Mouse (Mus musculus) lung, embryonic 14.5 days (tissue): ENCODE measurements around the gene Ensa. TPM values are rescaled to one million over a fixed set of nuclear protein-coding genes. Genes with fewer than 3 reads are reported as not detected.

Source experiments
- ATAC-seq: fragments of 200-750 bp; cut with Nextera tagmentation; 2 replicates; pipeline ENCODE4 v1.8.0; 2017; ENCODE audit warnings: mild to moderate bottlenecking, moderate TSS enrichment, moderate library complexity; ENCODE audit not compliant: insufficient read depth
- DNase-seq: peaks from one replicate; pipeline ENCODE4 v3.0.0-alpha.2; 2015
- H3K27ac ChIP-seq: fragments of 300-500 bp; sonication (generic); 2 replicates; pipeline ENCODE4 v1.5.1; 2014; ENCODE audit warnings: low read depth, mild to moderate bottlenecking, moderate library complexity
- H3K27me3 ChIP-seq: fragments of 300-500 bp; sonication (generic); 2 replicates; pipeline ENCODE4 v1.6.1; 2014; ENCODE audit warnings: low read length, control low read depth; ENCODE audit not compliant: insufficient read depth
- H3K36me3 ChIP-seq: fragments of 300-500 bp; sonication (generic); 2 replicates; pipeline ENCODE4 v1.6.1; 2014; ENCODE audit warnings: control low read depth; ENCODE audit not compliant: insufficient read depth
- H3K4me1 ChIP-seq: fragments of 300-500 bp; sonication (generic); 2 replicates; pipeline ENCODE4 v1.6.1; 2014; ENCODE audit warnings: antibody characterized with exemption, control low read depth; ENCODE audit not compliant: insufficient read depth
- H3K4me2 ChIP-seq: fragments of 300-500 bp; sonication (generic); 2 replicates; pipeline ENCODE4 v1.6.1; 2014; ENCODE audit warnings: mild to moderate bottlenecking
- H3K4me3 ChIP-seq: fragments of 300-500 bp; sonication (generic); 2 replicates; pipeline ENCODE4 v1.5.1; 2014; ENCODE audit warnings: low read depth, low read length
- H3K9ac ChIP-seq: fragments of 300-500 bp; sonication (generic); 2 replicates; pipeline ENCODE4 v1.6.1; 2014
- H3K9me3 ChIP-seq: fragments of 300-500 bp; sonication (generic); 2 replicates; pipeline ENCODE4 v1.6.1; 2016; ENCODE audit warnings: low read depth, low read length, control low read depth
- CTCF ChIP-seq: IDR thresholded peaks from 2 replicates; pipeline ENCODE4 v1.5.1; 2016; ENCODE audit warnings: antibody characterized with exemption, low read depth
- WGBS: fragments of 180-500 bp; shearing (Covaris S2); extraction: QIAGEN DNeasy Blood & Tissue Kit; methylation state at CpG from one replicate; pipeline ENCODE4 v1.1.7; 2014; 5-methylcytosine and 5-hydroxymethylcytosine counted together
- polyA plus RNA-seq: library from polyadenylated mRNA; unstranded; fragments of >200 nt; fragmentation: Nextera tagmentation; extraction: Ambion mirVana; gene quantifications from 2 replicates; pipeline ENCODE4 v1.2.1, GENCODE M21; 2014

Gene Ensa
- polyA plus RNA-seq, 1 experiment from 2014 or later = 66.7 TPM

DNA sequence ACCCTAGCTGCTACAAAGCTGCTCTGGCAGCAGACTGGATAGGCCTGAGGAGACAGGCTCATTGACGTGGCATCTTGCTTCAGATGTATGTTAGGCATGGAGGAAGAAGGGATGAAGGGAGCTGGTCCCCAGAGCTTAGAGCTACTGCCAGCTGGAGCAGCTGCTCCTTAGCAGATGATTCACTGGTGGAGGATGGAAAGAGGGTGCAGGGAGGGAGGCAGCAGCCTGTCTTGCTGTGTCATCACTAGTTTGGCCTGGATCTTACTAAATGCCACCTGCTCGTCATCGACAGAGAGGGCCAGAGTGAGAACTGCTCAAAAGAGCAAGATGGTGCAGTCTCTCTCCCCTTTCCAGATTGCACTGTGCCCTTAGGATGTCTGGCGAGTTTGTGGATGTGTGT, 5.0 kb downstream of the Ensa start:
- Histone ChIP-seq H3K27me3 (no peaks in the 10 kb centered on the region), H3K4me3 (no peak overlapping the region), H3K9me3 (no peaks in the 10 kb centered on the region), H3K36me3 (peaks cover 79% of the 10 kb centered on the region), H3K4me2 (no peak overlapping the region), H3K4me1 (no peaks in the 10 kb centered on the region), H3K9ac (no peak overlapping the region), H3K27ac (no peak overlapping the region)
- WGBS = 78% methylated on average over 4 of the region's 4 CpGs
- DNase-seq = no peak
- no peak for ATAC-seq
- no peak for TF ChIP-seq CTCF

DNA sequence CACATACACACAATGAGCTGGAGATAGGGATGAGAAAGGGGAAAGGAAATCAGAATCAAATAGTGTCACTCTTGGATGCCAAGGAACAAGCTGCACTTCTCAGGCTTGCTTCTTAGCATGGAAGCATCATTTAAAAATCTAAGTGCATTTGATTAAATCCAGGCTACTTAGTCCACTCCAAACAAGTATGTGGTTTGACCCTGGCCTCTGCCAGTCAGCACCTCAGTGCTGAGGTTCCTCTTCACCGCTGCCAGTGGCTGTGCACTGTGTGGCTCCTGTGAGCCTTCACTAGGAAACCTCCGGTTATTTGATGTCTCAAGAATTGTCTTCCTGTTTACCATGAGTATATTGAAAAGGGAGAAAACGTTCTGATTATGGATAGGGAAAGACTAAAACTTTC, 6.1 kb downstream of the Ensa start:
- Histone ChIP-seq H3K4me3 (no peak overlapping the region), H3K9me3 (no peaks in the 10 kb centered on the region), H3K36me3 (peaks cover 90% of the 10 kb centered on the region), H3K9ac (no peak overlapping the region), H3K27me3 (no peaks in the 10 kb centered on the region), H3K4me2 (no peak overlapping the region), H3K4me1 (no peaks in the 10 kb centered on the region), H3K27ac (no peak overlapping the region)
- DNase-seq = no peak
- no peak for TF ChIP-seq CTCF
- ATAC-seq = no peak
- WGBS = 64% methylated on average over 3 of the region's 3 CpGs

DNA sequence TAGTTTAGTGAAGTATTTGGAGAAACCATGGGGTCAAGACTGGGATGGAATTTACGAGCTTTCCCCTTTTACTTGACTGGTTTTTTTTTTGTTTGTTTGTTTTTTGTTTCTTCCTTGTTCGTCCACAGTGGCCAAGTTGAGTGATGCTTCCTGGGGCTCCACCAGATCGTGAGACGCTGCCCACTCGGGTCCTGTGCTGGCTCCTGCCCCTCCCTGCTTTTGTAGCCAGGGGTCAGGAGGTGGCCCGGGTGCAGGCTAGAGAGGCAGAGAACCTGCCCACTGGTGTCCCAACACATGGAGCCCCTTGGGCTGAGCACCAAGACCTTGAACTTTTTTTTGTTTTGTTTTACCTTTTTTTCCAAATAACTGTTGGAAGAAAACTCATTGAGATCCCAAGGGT, 6.5 kb downstream of the Ensa start:
- DNase-seq = no peak
- Histone ChIP-seq H3K4me1 (no peaks in the 10 kb centered on the region), H3K9me3 (no peaks in the 10 kb centered on the region), H3K27ac (no peak overlapping the region), H3K9ac (no peak overlapping the region), H3K36me3 (peaks cover 94% of the 10 kb centered on the region), H3K4me3 (no peak overlapping the region), H3K4me2 (no peak overlapping the region), H3K27me3 (no peaks in the 10 kb centered on the region)
- no peak for ATAC-seq
- no peak for TF ChIP-seq CTCF
- WGBS = 62% methylated on average over 6 of the region's 6 CpGs

DNA sequence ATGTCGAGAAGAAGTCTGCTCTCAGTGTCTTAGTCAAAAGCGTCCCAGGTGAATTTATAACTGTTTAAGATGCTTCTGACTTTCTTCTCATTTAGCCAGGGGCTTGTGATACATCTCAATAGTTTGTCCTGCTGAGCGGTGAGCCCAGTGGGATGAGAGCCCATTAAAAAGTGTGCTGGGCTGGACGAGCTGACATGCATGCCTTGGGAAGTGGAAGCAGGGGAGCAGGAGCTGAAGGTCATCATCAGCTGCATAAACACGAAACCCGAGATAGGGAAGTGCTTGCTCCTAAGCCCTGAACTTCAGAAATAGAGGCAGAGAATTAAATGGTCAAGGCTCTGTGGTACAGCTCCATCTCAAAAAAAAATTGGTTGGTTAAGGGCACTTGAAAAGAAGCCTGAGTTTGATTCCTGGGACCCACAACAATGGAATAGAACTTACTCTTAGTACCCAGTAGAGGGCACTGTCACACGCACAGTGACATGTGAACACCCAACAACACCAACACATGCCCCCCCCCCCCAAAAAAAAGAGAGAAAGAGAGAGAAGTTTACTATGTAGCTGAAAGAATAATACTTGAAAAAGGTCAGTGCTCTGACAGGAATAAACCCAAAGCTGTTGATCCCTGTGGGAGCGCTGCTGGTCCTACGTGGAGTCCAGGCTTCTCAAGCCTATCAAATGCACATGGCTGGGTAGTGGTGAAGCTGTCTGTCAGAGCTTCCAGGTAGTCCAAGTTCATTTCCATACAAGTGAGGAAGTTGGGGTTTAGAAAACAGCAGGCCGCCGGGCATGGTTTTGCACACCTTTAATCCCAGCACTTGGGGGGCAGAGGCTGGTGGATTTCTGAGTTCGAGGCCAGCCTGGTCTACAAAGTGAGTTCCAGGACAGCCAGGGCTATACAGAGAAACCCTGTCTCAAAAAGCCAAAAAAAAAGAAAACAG, 8.1 kb downstream of the Ensa start:
- Histone ChIP-seq H3K4me3 (no peak overlapping the region), H3K4me1 (no peaks in the 10 kb centered on the region), H3K4me2 (no peak overlapping the region), H3K9ac (no peak overlapping the region), H3K27me3 (no peaks in the 10 kb centered on the region), H3K36me3 (peaks cover 87% of the 10 kb centered on the region), H3K9me3 (no peaks in the 10 kb centered on the region), H3K27ac (no peak overlapping the region)
- TF ChIP-seq CTCF = peak; percentile 63
- no peak for ATAC-seq
- peak; percentile 59 for DNase-seq
- WGBS = 71% methylated on average over 12 of the region's 12 CpGs

DNA sequence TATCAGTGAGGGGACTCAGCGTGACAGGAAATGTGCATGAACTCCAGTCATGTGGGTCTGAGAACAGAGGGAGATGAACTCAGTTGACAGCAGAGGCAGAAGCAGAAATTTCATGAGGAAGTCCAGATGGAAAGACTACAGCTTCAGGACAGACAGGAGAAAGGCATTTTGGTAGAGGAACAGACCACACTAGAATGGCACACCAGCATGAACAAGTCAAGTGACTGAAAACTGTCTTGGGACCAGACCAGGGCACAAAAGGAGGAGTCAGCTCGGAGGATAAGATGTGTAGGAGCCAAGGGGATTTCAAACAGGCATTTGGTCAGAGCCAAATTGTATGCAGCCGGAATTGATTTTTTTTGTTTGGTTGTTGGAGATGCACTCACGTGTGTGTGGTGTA, 10.8 kb downstream of the Ensa start:
- no peak overlapping the region for H3K9ac ChIP-seq
- WGBS = 56% methylated on average over 4 of the region's 4 CpGs
- no peak overlapping the region for H3K4me3 ChIP-seq
- no peaks in the 10 kb centered on the region for H3K27me3 ChIP-seq
- no peak overlapping the region for H3K27ac ChIP-seq
- ATAC-seq (no peak), DNase-seq (no peak)
- no peak for TF ChIP-seq CTCF
- no peak overlapping the region for H3K4me2 ChIP-seq
- peaks cover 75% of the 10 kb centered on the region for H3K36me3 ChIP-seq
- no peaks in the 10 kb centered on the region for H3K4me1 ChIP-seq
- H3K9me3 ChIP-seq = no peaks in the 10 kb centered on the region

DNA sequence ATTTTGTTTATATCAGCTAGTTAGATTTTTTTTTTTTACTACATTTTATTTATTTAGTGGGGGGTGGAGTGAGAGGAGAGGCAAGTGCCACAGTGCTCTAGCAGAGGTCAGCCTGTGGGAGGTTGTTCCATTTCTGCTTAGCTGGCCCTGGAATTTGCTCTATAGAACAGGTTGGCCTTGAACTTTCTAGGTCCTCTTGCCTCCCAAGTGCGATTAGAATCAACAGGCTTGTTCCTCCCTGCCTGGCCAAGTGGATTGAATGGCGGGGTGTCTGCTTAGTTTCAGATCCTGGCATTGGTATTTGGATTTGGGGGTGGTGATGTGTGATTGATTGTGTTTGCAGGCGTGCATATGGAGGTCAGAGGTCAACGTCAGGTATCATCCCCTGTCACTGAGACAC, 11.3 kb downstream of the Ensa start:
- Histone ChIP-seq H3K36me3 (peaks cover 71% of the 10 kb centered on the region), H3K27ac (no peak overlapping the region), H3K9me3 (no peaks in the 10 kb centered on the region), H3K9ac (no peak overlapping the region), H3K27me3 (no peaks in the 10 kb centered on the region), H3K4me2 (no peak overlapping the region), H3K4me3 (no peak overlapping the region), H3K4me1 (no peaks in the 10 kb centered on the region)
- no peak for ATAC-seq
- 70% methylated on average over 4 of the region's 4 CpGs for WGBS
- no peak for TF ChIP-seq CTCF
- DNase-seq = no peak

DNA sequence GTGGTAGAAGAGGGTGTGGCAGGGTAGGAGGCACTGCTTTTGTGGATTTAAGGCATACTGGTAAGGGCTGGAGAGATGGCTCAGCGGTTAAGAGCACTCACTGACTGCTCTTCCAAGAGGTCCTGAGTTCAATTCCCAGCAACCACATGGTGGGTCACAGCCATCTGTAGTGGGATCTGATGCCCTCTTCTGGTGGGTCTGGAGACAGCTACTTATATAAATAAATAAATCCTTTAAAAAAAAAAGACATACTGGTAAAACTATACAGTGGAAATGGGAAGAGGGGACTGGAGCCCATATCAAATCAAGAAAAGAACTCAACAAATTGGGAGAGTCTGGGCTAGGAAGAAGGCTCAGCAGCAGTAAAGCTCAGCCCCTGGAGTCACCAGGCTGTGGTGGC, 14.9 kb downstream of the Ensa start:
- no peaks in the 10 kb centered on the region for H3K4me1 ChIP-seq
- TF ChIP-seq CTCF = 0 out of 2 replicates have a peak, but pooled peaks have one; percentile 15
- H3K36me3 ChIP-seq = peaks cover 37% of the 10 kb centered on the region

More for the DNA sequence above, 14.9 kb downstream of the Ensa start:
- H3K4me3 ChIP-seq = no peak overlapping the region
- no peak overlapping the region for H3K27ac ChIP-seq
- ATAC-seq (no peak), DNase-seq (no peak)
- no peak overlapping the region for H3K9ac ChIP-seq
- H3K4me2 ChIP-seq = no peak overlapping the region
- no peaks in the 10 kb centered on the region for H3K9me3 ChIP-seq
- WGBS = 93% methylated on average over 1 of the region's 1 CpGs
- H3K27me3 ChIP-seq = no peaks in the 10 kb centered on the region
